Mouse (Mus musculus) CH12.LX (cell line): ENCODE measurements around the gene Ttc34. TPM values are rescaled to one million over a fixed set of nuclear protein-coding genes. Genes with fewer than 3 reads are reported as not detected.

Experiments
- DNase-seq: peaks from one replicate; pipeline ENCODE4 v3.0.0-alpha.2; 2013; ENCODE audit errors: extremely low read depth
- H3K27ac ChIP-seq: 2 replicates; pipeline ENCODE4 v1.5.1; 2012; ENCODE audit warnings: low read depth, mild to moderate bottlenecking, control low read depth, moderate library complexity; ENCODE audit not compliant: insufficient read depth
- H3K27me3 ChIP-seq: replicated peaks from 2 replicates; pipeline ENCODE3; 2012; ENCODE audit warnings: inconsistent platforms
- H3K36me3 ChIP-seq, 2 experiments: replicated peaks in 1 of 2; 2 replicates each; pipeline versions ENCODE3 to v1.6.1; 2012; ENCODE audit warnings: inconsistent platforms in 1 of 2, low read length in 1 of 2, mild to moderate bottlenecking in 1 of 2, mixed read lengths in 1 of 2, moderate library complexity in 1 of 2; ENCODE audit not compliant: control insufficient read depth in 1 of 2, insufficient read depth in 1 of 2
- H3K4me1 ChIP-seq, 2 experiments: 2 replicates each; pipeline ENCODE4 v1.6.1; 2012; ENCODE audit warnings: inconsistent platforms in 1 of 2, moderate library complexity in 1 of 2; ENCODE audit not compliant: insufficient read depth in 2 of 2, control insufficient read depth in 1 of 2
- H3K4me2 ChIP-seq: 2 replicates; pipeline ENCODE4 v1.6.1; 2012; ENCODE audit warnings: low read depth, mild to moderate bottlenecking, control low read depth; ENCODE audit not compliant: poor library complexity, insufficient read depth, severe bottlenecking
- H3K4me3 ChIP-seq, 3 experiments: fragments of 150-350 bp in 1 of 3; sonication (generic) in 1 of 3; replicated peaks in 1 of 3; 2 replicates each; pipeline versions ENCODE3 to v1.5.1; 2011 to 2012; ENCODE audit warnings: low read depth in 2 of 3, low read length in 2 of 3, mild to moderate bottlenecking in 2 of 3, moderate library complexity in 2 of 3, control low read depth in 1 of 3, improper control_type of control experiment in 1 of 3, inconsistent platforms in 1 of 3, mixed read lengths in 1 of 3; ENCODE audit not compliant: poor library complexity in 1 of 3
- H3K79me2 ChIP-seq: replicated peaks from 2 replicates; pipeline ENCODE4 v1.6.1; 2012; ENCODE audit warnings: mild to moderate bottlenecking, moderate library complexity; ENCODE audit not compliant: control insufficient read depth, poor library complexity, insufficient read depth, severe bottlenecking; ENCODE audit errors: extremely low read depth
- H3K9ac ChIP-seq: 2 replicates; pipeline ENCODE4 v1.6.1; 2012; ENCODE audit warnings: low read depth, mild to moderate bottlenecking, control low read depth, moderate library complexity; ENCODE audit not compliant: insufficient read depth
- H3K9me3 ChIP-seq: replicated peaks from 2 replicates; pipeline ENCODE3; 2012; ENCODE audit warnings: low read length, inconsistent platforms, mixed read lengths
- BHLHE40 ChIP-seq: IDR thresholded peaks from 2 replicates; pipeline ENCODE4 v1.6.1; 2011; ENCODE audit warnings: mild to moderate bottlenecking, low read depth, low read length, improper control_type of control experiment
- CHD1 ChIP-seq: IDR thresholded peaks from 2 replicates; pipeline ENCODE4 v1.6.1; 2012; ENCODE audit warnings: low read depth, low read length, improper control_type of control experiment, inconsistent platforms
- ELF1 ChIP-seq: IDR thresholded peaks from 2 replicates; pipeline ENCODE4 v1.6.1; 2014; ENCODE audit warnings: low read depth, mild to moderate bottlenecking, inconsistent platforms, low read length, improper control_type of control experiment
- EP300 ChIP-seq: IDR thresholded peaks from 2 replicates; pipeline ENCODE4 v1.6.1; 2011; ENCODE audit warnings: low read length, improper control_type of control experiment
- HCFC1 ChIP-seq: IDR thresholded peaks from 2 replicates; pipeline ENCODE4 v1.6.1; 2012; ENCODE audit warnings: low read depth, mild to moderate bottlenecking, inconsistent platforms, low read length, improper control_type of control experiment
- JUN ChIP-seq: IDR thresholded peaks from 2 replicates; pipeline ENCODE4 v1.6.1; 2011; ENCODE audit warnings: low read depth, mild to moderate bottlenecking, low read length, improper control_type of control experiment, moderate library complexity; ENCODE audit not compliant: insufficient read depth
- KAT2A ChIP-seq: IDR thresholded peaks from 2 replicates; pipeline ENCODE4 v1.6.1; 2012; ENCODE audit warnings: low read length, improper control_type of control experiment, inconsistent platforms; ENCODE audit not compliant: insufficient replicate concordance
- MAZ ChIP-seq: IDR thresholded peaks from 2 replicates; pipeline ENCODE4 v1.6.1; 2012; ENCODE audit warnings: low read depth, mild to moderate bottlenecking, inconsistent platforms, low read length, improper control_type of control experiment, moderate library complexity
- MEF2A ChIP-seq: IDR thresholded peaks from 2 replicates; pipeline ENCODE4 v1.6.1; 2014; ENCODE audit warnings: low read depth, mild to moderate bottlenecking, inconsistent platforms, low read length, improper control_type of control experiment, borderline replicate concordance
- MXI1 ChIP-seq: IDR thresholded peaks from 2 replicates; pipeline ENCODE4 v1.6.1; 2011; ENCODE audit warnings: mild to moderate bottlenecking, low read depth, low read length, improper control_type of control experiment
- MYC ChIP-seq: IDR thresholded peaks from 2 replicates; pipeline ENCODE4 v1.6.1; 2011; ENCODE audit warnings: low read depth, mild to moderate bottlenecking, improper control_type of control experiment, low read length
- POLR2A ChIP-seq: IDR thresholded peaks from 2 replicates; pipeline ENCODE4 v1.6.1; 2011; ENCODE audit warnings: low read depth, mild to moderate bottlenecking, improper control_type of control experiment, low read length
- RAD21 ChIP-seq: IDR thresholded peaks from 2 replicates; pipeline ENCODE4 v1.6.1; 2011; ENCODE audit warnings: low read depth, mild to moderate bottlenecking, low read length, improper control_type of control experiment, moderate library complexity
- TCF12 ChIP-seq: IDR thresholded peaks from 2 replicates; pipeline ENCODE4 v1.6.1; 2014; ENCODE audit warnings: low read depth, mild to moderate bottlenecking, inconsistent platforms, low read length, improper control_type of control experiment
- USF1 ChIP-seq: IDR thresholded peaks from 2 replicates; pipeline ENCODE4 v1.6.1; 2014; ENCODE audit warnings: low read depth, mild to moderate bottlenecking, inconsistent platforms, low read length, improper control_type of control experiment
- USF2 ChIP-seq: conservative IDR thresholded peaks from 2 replicates; pipeline ENCODE4 v1.6.1; 2011; ENCODE audit warnings: low read depth, low read length, improper control_type of control experiment
- ZMIZ1 ChIP-seq: IDR thresholded peaks from 2 replicates; pipeline ENCODE4 v1.6.1; 2012; ENCODE audit warnings: low read depth, mild to moderate bottlenecking, inconsistent platforms, low read length, improper control_type of control experiment
- ZNF384 ChIP-seq: IDR thresholded peaks from 2 replicates; pipeline ENCODE4 v1.6.1; 2012; ENCODE audit warnings: low read depth, low read length, improper control_type of control experiment, inconsistent platforms
- dilution Hi-C: fragments of 300-500 bp; cut with MboI; formaldehyde crosslinking; loops from 2 replicates; pipeline ENCODE4 v1.14.3; 2020; ENCODE audit warnings: low sequenced_read_pairs; ENCODE audit not compliant: extremely low pct_unique_long_range_greater_than_20kb, extremely low pct_ligation_motif_present
- in situ Hi-C: fragments of 300-500 bp; cut with MboI; formaldehyde crosslinking; loops from 3 replicates; pipeline ENCODE4 v1.14.3; 2019; ENCODE audit warnings: low sequenced_read_pairs, low pct_ligation_motif_present, low pct_unique_long_range_greater_than_20kb, mixed read lengths
- polyA plus RNA-seq: library from polyadenylated mRNA; unstranded; fragments of >175 nt; gene quantifications from 2 replicates; pipeline ENCODE4 v1.2.1, GENCODE M21; 2012; ENCODE audit warnings: low read depth; ENCODE audit not compliant: insufficient read length
- total RNA-seq, 2 experiments: library from RNA; depleted of rRNA; stranded (reverse); fragments of 300-350 nt in 1 of 2; fragments of >200 nt in 1 of 2; gene quantifications; 2 replicates each; pipeline ENCODE4 v1.2.3; 2012 to 2014

Gene Ttc34
- total and polyA plus RNA-seq, 3 experiments, result not detected

GRCm38 (mm10) chr4:154839406-154839805, 2.1 kb downstream of the Ttc34 start:
- dilution Hi-C loops (no loop called here), in situ Hi-C loops (no loop called here)
- Histone ChIP-seq H3K79me2 (no peaks in the 10 kb centered on the region), H3K9me3 (peaks cover 4% of the 10 kb centered on the region), H3K36me3 (no peaks in the 10 kb centered on the region), H3K4me2 (no peak overlapping the region), H3K4me3 (no peak overlapping the region), H3K4me1 (no peaks in the 10 kb centered on the region)
- TF ChIP-seq MEF2A, result no peak
- TF ChIP-seq ELF1, result no peak
- no peak for TF ChIP-seq POLR2A
- no peak for TF ChIP-seq KAT2A
- TF ChIP-seq USF2, result no peak
- TF ChIP-seq JUN, result no peak
- TF ChIP-seq RAD21, result no peak
- TF ChIP-seq MYC, result no peak
- TF ChIP-seq EP300, result no peak
- TF ChIP-seq CHD1, result no peak
- no peak for TF ChIP-seq TCF12
- no peak for TF ChIP-seq ZNF384
- TF ChIP-seq, all 38 proteins: peak for 0
- Histone ChIP-seq H3K9ac (no peak overlapping the region), H3K27me3 (peaks cover 15% of the 10 kb centered on the region), H3K27ac (no peak overlapping the region)
- no peak for DNase-seq

- Histone ChIP-seq H3K27ac (no peak overlapping the region), H3K4me2 (no peak overlapping the region), H3K79me2 (no peaks in the 10 kb centered on the region), H3K4me3 (no peak overlapping the region), H3K9ac (no peak overlapping the region), H3K9me3 (peaks cover 15% of the 10 kb centered on the region), H3K27me3 (no peaks in the 10 kb centered on the region), H3K36me3 (no peaks in the 10 kb centered on the region), H3K4me1 (no peaks in the 10 kb centered on the region)
- in situ Hi-C loops (no loop called here), dilution Hi-C loops (no loop called here)
- DNase-seq, result no peak
- TF ChIP-seq MAZ (no peak), ZMIZ1 (no peak), BHLHE40 (no peak), RAD21 (no peak), EP300 (no peak), USF1 (no peak), HCFC1 (no peak), MXI1 (no peak), JUN (no peak)
These were observed 15.4 kb downstream of the Ttc34 start for GRCm38 (mm10) chr4:154852696-154853095.
